Mouse (Mus musculus) midbrain, embryonic 14.5 days (tissue): ENCODE results near the gene Zfp689. TPM values are rescaled to one million over a fixed set of nuclear protein-coding genes. Genes with fewer than 3 reads are reported as not detected.

Source experiments
- ATAC-seq: fragments of 200-750 bp; cut with Nextera tagmentation; 2 replicates; pipeline ENCODE4 v1.8.0; 2017; ENCODE audit warnings: moderate number of reproducible peaks, moderate library complexity; ENCODE audit not compliant: low FRiP score, low TSS enrichment
- DNase-seq: peaks from one replicate; pipeline ENCODE4 v3.0.0-alpha.2; 2015
- H3K27ac ChIP-seq: fragments of 300-500 bp; sonication (generic); replicated peaks from 2 replicates; pipeline ENCODE4 v1.5.1; 2014; ENCODE audit warnings: mild to moderate bottlenecking, low read depth, low read length, moderate library complexity
- H3K27me3 ChIP-seq: fragments of 300-500 bp; sonication (generic); 2 replicates; pipeline ENCODE4 v1.6.1; 2014; ENCODE audit warnings: low read length, control low read depth, mixed read lengths; ENCODE audit not compliant: control insufficient read depth, insufficient read depth
- H3K36me3 ChIP-seq: fragments of 300-500 bp; sonication (generic); 2 replicates; pipeline ENCODE4 v1.6.1; 2014; ENCODE audit warnings: low read length, control low read depth; ENCODE audit not compliant: control insufficient read depth, insufficient read depth
- H3K4me1 ChIP-seq: fragments of 300-500 bp; sonication (generic); 2 replicates; pipeline ENCODE4 v1.6.1; 2014; ENCODE audit warnings: mild to moderate bottlenecking, antibody characterized with exemption, low read length, control low read depth; ENCODE audit not compliant: control insufficient read depth, insufficient read depth
- H3K4me2 ChIP-seq: fragments of 300-500 bp; sonication (generic); 2 replicates; pipeline ENCODE4 v1.6.1; 2014; ENCODE audit warnings: mild to moderate bottlenecking, low read length, moderate library complexity
- H3K4me3 ChIP-seq: fragments of 300-500 bp; sonication (generic); replicated peaks from 2 replicates; pipeline ENCODE4 v1.5.1; 2014; ENCODE audit warnings: low read depth, low read length
- H3K9ac ChIP-seq: fragments of 300-500 bp; sonication (generic); replicated peaks from 2 replicates; pipeline ENCODE4 v1.6.1; 2014; ENCODE audit warnings: mild to moderate bottlenecking, low read length, moderate library complexity
- H3K9me3 ChIP-seq: fragments of 300-500 bp; sonication (generic); 2 replicates; pipeline ENCODE4 v1.6.1; 2016; ENCODE audit warnings: low read length, control low read depth, mixed read lengths; ENCODE audit not compliant: control insufficient read depth
- WGBS: fragments of 180-500 bp; shearing (Covaris S2); extraction: QIAGEN DNeasy Blood & Tissue Kit; methylation state at CpG from one replicate; pipeline ENCODE4 v1.1.7; 2014; 5-methylcytosine and 5-hydroxymethylcytosine counted together
- microRNA-seq: library from miRNA; unstranded; fragments of <30 nt; microRNA quantifications from one replicate; pipeline ENCODE4, GENCODE M21; 2016
- polyA plus RNA-seq: library from polyadenylated mRNA; unstranded; fragments of >200 nt; fragmentation: Nextera tagmentation; extraction: Ambion mirVana; gene quantifications from 2 replicates; pipeline ENCODE4 v1.2.1, GENCODE M21; 2014

Gene Zfp689
- polyA plus RNA-seq, 1 experiment from 2014 or later: 16.1 TPM

DNA sequence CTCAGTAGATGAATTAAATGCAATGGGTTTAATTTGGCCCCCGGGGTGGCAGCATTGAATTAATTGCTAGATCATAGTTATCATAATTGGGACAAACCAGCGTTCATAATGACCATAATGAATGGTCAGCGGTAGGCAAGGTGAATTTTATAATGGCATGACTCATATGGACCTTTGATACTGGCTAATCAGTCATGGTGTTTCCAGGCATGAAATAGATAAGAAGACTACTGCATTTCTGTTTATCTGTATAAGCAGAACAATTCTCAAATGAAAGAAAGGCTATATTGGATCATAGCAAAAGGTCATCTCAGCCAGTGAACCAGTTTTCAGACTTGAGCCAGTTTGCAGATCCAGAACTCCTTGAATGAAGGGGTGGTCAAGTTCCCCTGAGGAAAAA lies 48.6 kb downstream of the Zfp689 start:
- H3K4me1 ChIP-seq: no peaks in the 10 kb centered on the region
- H3K27me3 ChIP-seq: no peaks in the 10 kb centered on the region
- no peak overlapping the region for H3K27ac ChIP-seq
- no peaks in the 10 kb centered on the region for H3K9me3 ChIP-seq
- H3K4me3 ChIP-seq: no peak overlapping the region
- WGBS: 68% methylated on average over 3 of the region's 3 CpGs
- H3K4me2 ChIP-seq: no peak overlapping the region
- no peak for DNase-seq
- ATAC-seq: no peak
- no peaks in the 10 kb centered on the region for H3K36me3 ChIP-seq
- H3K9ac ChIP-seq: no peak overlapping the region

DNA sequence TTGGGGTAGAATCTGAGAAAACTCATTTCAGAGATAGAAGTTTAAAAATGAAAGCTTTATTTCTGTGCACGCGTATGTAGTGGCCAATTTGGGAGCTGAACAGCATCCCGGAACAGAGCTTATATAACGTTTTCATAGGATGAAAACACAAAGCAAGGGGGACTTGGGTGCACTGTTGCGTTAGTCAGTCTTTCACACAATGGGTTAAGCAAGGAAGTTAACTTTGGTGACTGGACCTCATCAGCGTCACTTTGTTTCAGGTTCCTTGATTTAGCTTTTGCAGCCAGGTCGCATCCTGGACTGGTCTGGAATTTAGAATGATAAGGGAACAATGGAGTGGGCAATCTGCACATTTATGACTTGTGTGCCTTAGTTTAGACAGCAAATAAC lies 55.0 kb downstream of the Zfp689 start:
- WGBS: 28% methylated on average over 7 of the region's 7 CpGs
- Histone ChIP-seq H3K36me3 (peaks cover 6% of the 10 kb centered on the region; the same call in 1 of the 2 replicates), H3K27me3 (no peaks in the 10 kb centered on the region), H3K27ac (peak overlapping the region; percentile 88), H3K4me3 (peak overlapping the region; percentile 69), H3K4me1 (peaks cover 14% of the 10 kb centered on the region), H3K4me2 (peak overlapping the region; percentile 71), H3K9ac (peak overlapping the region; percentile 53; the same call in 1 of the 2 replicates), H3K9me3 (no peaks in the 10 kb centered on the region)
- DNase-seq: no peak
- ATAC-seq: no peak

DNA sequence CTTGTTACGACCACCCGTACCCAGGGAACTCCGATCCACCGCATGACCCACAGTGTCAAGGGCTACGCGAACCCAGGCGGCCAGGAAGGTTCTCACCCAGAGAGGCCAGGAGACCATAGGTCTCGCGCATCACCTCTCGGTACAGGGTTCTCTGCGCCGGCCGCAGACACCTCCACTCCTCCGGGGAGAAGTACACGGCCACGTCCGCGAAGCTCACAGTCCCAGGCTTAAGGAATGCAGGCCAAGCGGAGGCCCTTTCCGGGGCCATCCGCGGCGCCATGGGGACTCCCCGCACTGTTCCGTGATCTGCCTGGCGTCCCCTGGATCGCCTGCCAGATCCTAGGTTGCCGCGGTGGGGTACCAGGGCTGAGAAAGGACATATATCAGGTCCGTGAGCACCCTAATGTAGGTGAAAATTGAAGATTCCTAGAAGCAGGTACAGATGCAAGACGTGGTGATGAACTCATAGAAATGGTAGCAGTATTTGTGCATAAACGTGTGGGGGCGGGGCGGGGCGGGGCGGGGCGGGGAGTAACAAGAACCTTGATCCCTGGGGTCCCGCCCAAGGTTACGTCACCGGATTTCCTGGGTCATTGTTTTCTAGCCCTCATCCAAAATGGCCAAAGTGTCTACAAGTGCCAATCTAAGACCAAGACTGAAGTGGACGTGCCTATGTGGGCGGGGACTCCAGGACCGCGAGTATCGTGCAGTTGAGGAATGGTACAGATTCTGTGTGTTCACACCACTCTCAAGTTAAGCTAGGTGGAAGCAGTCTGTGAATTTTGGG lies 55.6 kb downstream of the Zfp689 start, which contains the start of gene E430018J23Rik:
Gene E430018J23Rik, minus strand, starts transcription at position 473 of the 787 bp plus-strand sequence.
- Histone ChIP-seq H3K4me3 (peak within 1 kb of the TSS; percentile 69), H3K4me1 (peaks cover 14% of the 10 kb centered on the region), H3K4me2 (peak within 1 kb of the TSS; percentile 71), H3K36me3 (peaks cover 6% of the 10 kb centered on the region; the same call in 1 of the 2 replicates), H3K27me3 (no peaks in the 10 kb centered on the region), H3K9me3 (no peaks in the 10 kb centered on the region), H3K27ac (peak within 1 kb of the TSS; percentile 88), H3K9ac (peak within 1 kb of the TSS; percentile 79)
- WGBS: under 1% methylated on average over 45 of the region's 45 CpGs
- DNase-seq (peak; percentile 99), ATAC-seq (peak; percentile 90)

DNA sequence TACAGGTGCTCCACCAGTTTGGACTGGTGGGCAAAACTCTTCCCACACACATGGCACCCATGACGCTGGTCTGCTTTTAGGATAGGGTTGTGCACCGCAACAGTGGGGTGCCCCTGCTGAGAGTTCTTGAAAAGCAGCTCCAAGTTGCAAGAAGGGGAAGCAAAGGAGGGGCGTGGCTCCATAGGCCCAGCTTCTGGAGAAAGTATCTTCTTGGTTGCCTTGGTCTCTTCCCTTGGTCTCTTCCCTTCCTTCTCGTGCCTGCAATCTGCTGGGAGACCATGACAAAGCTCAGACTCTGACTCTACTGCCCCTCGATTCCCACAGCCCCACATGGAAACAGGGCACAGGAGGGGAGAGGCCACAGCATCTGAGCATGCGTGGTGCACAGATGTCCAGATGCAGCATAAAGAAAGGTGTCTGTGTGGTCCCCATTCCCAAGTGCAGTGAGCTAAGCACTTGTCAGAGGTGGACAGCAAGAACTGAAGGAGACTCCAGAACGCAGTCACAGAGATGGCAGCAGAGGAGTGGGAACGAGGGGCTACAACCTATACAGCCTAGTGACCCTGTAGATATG lies 56.6 kb downstream of the Zfp689 start:
- DNase-seq: no peak
- WGBS: 87% methylated on average over 8 of the region's 8 CpGs
- H3K27me3 ChIP-seq: no peaks in the 10 kb centered on the region
- H3K36me3 ChIP-seq: peaks cover 6% of the 10 kb centered on the region; the same call in 1 of the 2 replicates
- H3K9ac ChIP-seq: peak overlapping the region; percentile 79
- H3K9me3 ChIP-seq: no peaks in the 10 kb centered on the region
- H3K27ac ChIP-seq: no peak overlapping the region
- peaks cover 14% of the 10 kb centered on the region for H3K4me1 ChIP-seq
- ATAC-seq: no peak
- peak overlapping the region; percentile 69 for H3K4me3 ChIP-seq
- H3K4me2 ChIP-seq: peak overlapping the region; percentile 71

Small RNAs within 50 kb of the gene (microRNA-seq; reads per million reads assigned to microRNA genes)
- gene Gm47278: not detected
- 1.0 reads per million for gene Mir7060

Other genes with a start within 250 kb of the Zfp689 start
- 24.6 and 27.6 TPM in 2 replicates for gene Tbc1d10b, start 240.7 kb downstream of the Zfp689 start, polyA plus RNA-seq
- 4.3 and 4.5 TPM in 2 replicates for gene Mylpf, start 240.3 kb downstream of the Zfp689 start, polyA plus RNA-seq
- gene Zfp553, start 216.1 kb downstream of the Zfp689 start, polyA plus RNA-seq: 31.9 and 39.7 TPM in 2 replicates
- 11.6 and 13.6 TPM in 2 replicates for gene Sept1, start 216.0 kb downstream of the Zfp689 start, polyA plus RNA-seq
- gene Zfp771, start 204.9 kb downstream of the Zfp689 start, polyA plus RNA-seq: 55.2 and 71.2 TPM in 2 replicates
- gene Dctpp1, start 188.4 kb downstream of the Zfp689 start, polyA plus RNA-seq: 125 and 134 TPM in 2 replicates
- gene Sephs2, start 175.1 kb downstream of the Zfp689 start, polyA plus RNA-seq: 77.6 and 78.4 TPM in 2 replicates
- gene Itgal, start 152.9 kb downstream of the Zfp689 start, polyA plus RNA-seq: 0.22 and 0.39 TPM in 2 replicates
- 5.1 and 12.9 TPM in 2 replicates for gene Zfp768, start 103.6 kb downstream of the Zfp689 start, polyA plus RNA-seq
- 7.0 and 7.7 TPM in 2 replicates for gene Zfp747, start 73.1 kb downstream of the Zfp689 start, polyA plus RNA-seq
- gene 9130019O22Rik, start 62.0 kb downstream of the Zfp689 start, polyA plus RNA-seq: 5.3 and 6.9 TPM in 2 replicates
- 5.5 and 6.2 TPM in 2 replicates for gene E430018J23Rik, start 55.5 kb downstream of the Zfp689 start, polyA plus RNA-seq
- gene Zfp764, start 42.3 kb downstream of the Zfp689 start, polyA plus RNA-seq: 4.6 and 5.7 TPM in 2 replicates
- 31.9 and 33.9 TPM in 2 replicates for gene Zfp688, start 27.1 kb downstream of the Zfp689 start, polyA plus RNA-seq
- 41.8 and 44.3 TPM in 2 replicates for gene Prr14, start 10.5 kb upstream of the Zfp689 start, polyA plus RNA-seq
- gene Fbrs, start 30.0 kb upstream of the Zfp689 start, polyA plus RNA-seq: 14.9 and 17.8 TPM in 2 replicates
- 46.1 and 64.3 TPM in 2 replicates for gene Srcap, start 62.8 kb upstream of the Zfp689 start, polyA plus RNA-seq
- gene Gm42715, start 70.4 kb upstream of the Zfp689 start, polyA plus RNA-seq: 18.8 and 20.8 TPM in 2 replicates
- gene Tmem265, start 112.2 kb upstream of the Zfp689 start, polyA plus RNA-seq: 5.1 and 14.5 TPM in 2 replicates
- gene Phkg2, start 124.2 kb upstream of the Zfp689 start, polyA plus RNA-seq: 54.8 and 61.6 TPM in 2 replicates
- 9.0 and 12.8 TPM in 2 replicates for gene Ccdc189, start 139.4 kb upstream of the Zfp689 start, polyA plus RNA-seq
- gene Rnf40, start 139.6 kb upstream of the Zfp689 start, polyA plus RNA-seq: 40.7 and 45.0 TPM in 2 replicates
- 22.4 and 31.6 TPM in 2 replicates for gene Zfp629, start 166.6 kb upstream of the Zfp689 start, polyA plus RNA-seq